7 mouse cellular contexts compared by ENCODE assay signal in genomic region chr4:137992890-137993289, GRCm38 (mm10). TPM values are rescaled to one million over a fixed set of nuclear protein-coding genes. Genes with fewer than 3 reads are reported as not detected.
A peak's percentile ranks its signal among the peaks of the same experiment; 100 is the strongest.
DNase-seq lines count a peak whose midpoint lies in the region; ATAC-seq and TF ChIP-seq lines count a peak whose summit lies in the region.

Eif4g3 (plus strand) TSS chr4:137993022.

- peak within 1 kb of the TSS; percentile 99 for H3K9ac ChIP-seq in limb, embryonic 15.5 days
- H3K9ac ChIP-seq in stomach, embryonic 15.5 days, result peak within 1 kb of the TSS; percentile 93

- under 1% methylated on average over 39 of the region's 39 CpGs for WGBS in forebrain, embryonic 10.5 days
- 2% methylated on average over 39 of the region's 39 CpGs for whole genome bisulfite sequencing in limb, embryonic 15.5 days
- WGBS in stomach, embryonic 15.5 days, result 3% methylated on average over 39 of the region's 39 CpGs

- peak within 1 kb of the TSS; percentile 78 for H3K4me3 ChIP-seq in C2C12 (ENCODE audit: insufficient read depth, poor library complexity, severe bottlenecking)
- peak within 1 kb of the TSS; percentile 85 for H3K4me3 ChIP-seq in E14TG2a.4 (replicated peaks; ENCODE audit: low read length)
- H3K4me3 ChIP-seq in forebrain, embryonic 10.5 days, result peak within 1 kb of the TSS; percentile 97
- H3K4me3 ChIP-seq in limb, embryonic 15.5 days, result peak within 1 kb of the TSS; percentile 94
- peak within 1 kb of the TSS; percentile 90 for H3K4me3 ChIP-seq in stomach, embryonic 15.5 days (replicated peaks)

- H3K4me1 ChIP-seq in E14TG2a.4 (replicated peaks; ENCODE audit: low read depth, low read length), result peaks cover 47% of the 10 kb centered on the region
- H3K4me1 ChIP-seq in forebrain, embryonic 10.5 days, result peaks cover 55% of the 10 kb centered on the region
- peaks cover 29% of the 10 kb centered on the region for H3K4me1 ChIP-seq in limb, embryonic 15.5 days
- peaks cover 24% of the 10 kb centered on the region for H3K4me1 ChIP-seq in stomach, embryonic 15.5 days

- peaks cover 38% of the 10 kb centered on the region for H3K79me2 ChIP-seq in C2C12 (ENCODE audit: control insufficient read depth, insufficient read depth)

- peak within 1 kb of the TSS; percentile 99 for H3K27ac ChIP-seq in forebrain, embryonic 10.5 days
- peak within 1 kb of the TSS; percentile 96 for H3K27ac ChIP-seq in limb, embryonic 15.5 days
- H3K27ac ChIP-seq in stomach, embryonic 15.5 days, result peak within 1 kb of the TSS; percentile 89

- ATAC-seq in limb, embryonic 15.5 days (ENCODE audit: insufficient number of reproducible peaks, low FRiP score, low TSS enrichment, low read depth), result no peak; the same call in 1 of the 2 replicates
- no peak; the same call in 1 of the 2 replicates for ATAC-seq in stomach, embryonic 15.5 days (ENCODE audit: insufficient read depth, low FRiP score, low read depth)

- H3K27me3 ChIP-seq in C2C12 (ENCODE audit: control insufficient read depth, insufficient read depth, insufficient read length) (no peaks in the 10 kb centered on the region), E14TG2a.4 (ENCODE audit: insufficient read depth, low read length) (peaks cover 40% of the 10 kb centered on the region)
- H3K27me3 ChIP-seq in forebrain, embryonic 10.5 days (ENCODE audit: poor library complexity, severe bottlenecking), result peaks cover 29% of the 10 kb centered on the region
- peaks cover 7% of the 10 kb centered on the region; the same call in 1 of the 2 replicates for H3K27me3 ChIP-seq in limb, embryonic 15.5 days
- peaks cover 7% of the 10 kb centered on the region; the same call in 1 of the 2 replicates for H3K27me3 ChIP-seq in stomach, embryonic 15.5 days (replicated peaks)

- H3K9me3 ChIP-seq in E14TG2a.4 (ENCODE audit: low read length), result peaks cover 3% of the 10 kb centered on the region; the same call in 1 of the 2 replicates
- no peaks in the 10 kb centered on the region for H3K9me3 ChIP-seq in forebrain, embryonic 10.5 days
- no peaks in the 10 kb centered on the region for H3K9me3 ChIP-seq in limb, embryonic 15.5 days
- no peaks in the 10 kb centered on the region for H3K9me3 ChIP-seq in stomach, embryonic 15.5 days

- no peak for DNase-seq in forebrain, embryonic 10.5 days (ENCODE audit: extremely low spot score, low spot score)
- DNase-seq in heart, postnatal 4 days, result no peak
- DNase-seq in spleen, postnatal 14 days (ENCODE audit: low spot score in 2 of 2), result no peak

- peaks cover 35% of the 10 kb centered on the region for H3K79me3 ChIP-seq in C2C12 (ENCODE audit: low read depth)

- TF ChIP-seq CTCF in C2C12 (IDR thresholded peaks at IDR 0.05; ENCODE audit: control insufficient read depth, insufficient read depth, insufficient read length), result no peak
- TF ChIP-seq CTCF in E14TG2a.4 (conservative IDR thresholded peaks at IDR 0.05; ENCODE audit: low read length), result no peak

- peak within 1 kb of the TSS; percentile 88 for H3ac ChIP-seq in C2C12 (ENCODE audit: control insufficient read depth, insufficient read length, low read depth)

- H3K36me3 ChIP-seq in C2C12 (ENCODE audit: control insufficient read depth, insufficient read depth), result peaks cover 15% of the 10 kb centered on the region
- peaks cover 26% of the 10 kb centered on the region for H3K36me3 ChIP-seq in E14TG2a.4 (ENCODE audit: insufficient read depth, low read length)
- H3K36me3 ChIP-seq in forebrain, embryonic 10.5 days (replicated peaks), result peaks cover 29% of the 10 kb centered on the region
- peaks cover 15% of the 10 kb centered on the region for H3K36me3 ChIP-seq in limb, embryonic 15.5 days
- peaks cover 8% of the 10 kb centered on the region for H3K36me3 ChIP-seq in stomach, embryonic 15.5 days

- peak within 1 kb of the TSS; percentile 75 for H3K4me2 ChIP-seq in limb, embryonic 15.5 days
- peak within 1 kb of the TSS; percentile 74 for H3K4me2 ChIP-seq in stomach, embryonic 15.5 days

TF ChIP-seq in C2C12, 6 proteins besides CTCF, POLR2A, EP300 and RAD21:
- TF ChIP-seq MYOD1 (IDR thresholded peaks at IDR 0.05; ENCODE audit: control insufficient read depth, insufficient read length, low read depth) (no peak), CEBPB (IDR thresholded peaks at IDR 0.05; ENCODE audit: low read depth) (no peak), MYOG (IDR thresholded peaks at IDR 0.05; ENCODE audit: control insufficient read depth, extremely low read depth, insufficient read length) (no peak)

RNA-seq across cellular contexts. Expression of gene Eif4g3, which starts in this region (rescaled TPM):
- 24.3 TPM for polyA plus RNA-seq in C2C12 (2012; fragmentation: generic; extraction: Trizol)
- polyA plus RNA-seq in forebrain, embryonic 10.5 days (2016; fragmentation: Nextera tagmentation; extraction: Ambion mirVana), result 36.5 and 37.2 TPM in 2 replicates
- total RNA-seq in heart, postnatal 4 days (2021), result 10 to 100 TPM; 57.8 to 59.2 TPM
- 27.1 and 29.1 TPM in 2 replicates for polyA plus RNA-seq in limb, embryonic 15.5 days (2015; fragmentation: Nextera tagmentation; extraction: Ambion mirVana)
- 27.7 and 29.7 TPM in 2 replicates for polyA plus RNA-seq in stomach, embryonic 15.5 days (2015; fragmentation: Nextera tagmentation; extraction: Ambion mirVana)
